Comparison of ENCODE assay signal across 9 mouse cellular contexts in the genomic region with DNA sequence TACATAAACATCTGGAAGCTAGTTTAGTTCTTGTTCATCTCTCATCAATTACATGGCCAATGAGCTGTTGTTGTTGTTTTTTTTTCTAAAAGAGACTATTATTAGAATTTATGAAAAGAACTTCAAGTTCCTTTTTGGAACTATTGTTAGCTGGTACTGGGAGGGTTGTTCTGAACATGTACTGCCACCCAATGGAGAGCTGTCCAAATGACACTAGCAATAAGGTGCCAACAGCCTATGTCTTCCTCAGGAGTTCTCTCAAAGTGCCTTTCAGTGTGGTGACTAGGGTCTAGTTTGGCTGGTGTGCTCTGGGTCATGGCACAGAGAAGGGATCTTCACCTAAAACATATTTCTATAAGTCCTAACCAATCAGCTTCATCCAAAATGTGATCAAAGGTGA.
A peak's percentile ranks its signal among the peaks of the same experiment; 100 is the strongest.
DNase-seq lines count a peak whose midpoint lies in the region; ATAC-seq and TF ChIP-seq lines count a peak whose summit lies in the region.
"Had no signal": no experiment of that assay in that cellular context is flagged by ENCODE, and none has a peak within 500 bp of the region (broad histone marks: within the 10 kb centered on the region; RNA-seq: fewer than 3 reads in every experiment).

No protein-coding gene starts in this region.

- no peak overlapping the region for H3K9ac ChIP-seq in hindbrain, embryonic 15.5 days
- no peak overlapping the region for H3K9ac ChIP-seq in hindbrain, embryonic 13.5 days
- no peak overlapping the region for H3K9ac ChIP-seq in CH12.LX (ENCODE audit: insufficient read depth, low read depth)
- H3K9ac ChIP-seq in hindbrain, postnatal 0 days (replicated peaks; ENCODE audit: low read length): no peak overlapping the region
- H3K9ac ChIP-seq: neural tube, embryonic 12.5 days had no signal

- no peak for TF ChIP-seq EP300 in CH12.LX (IDR thresholded peaks at IDR 0.05; ENCODE audit: low read length)

- DNase-seq in CH12.LX (ENCODE audit: extremely low read depth): peak; percentile 29
- DNase-seq in adrenal gland, adult 8-10 months: peak; percentile 18
- DNase-seq in hindbrain, postnatal 0 days (ENCODE audit: low spot score): peak; percentile 67
- peak; percentile 37 for DNase-seq in lung, postnatal 14 days
- no peak for DNase-seq in T-cell, adult 2 months (ENCODE audit: low spot score)
- no peak for DNase-seq in ovary, postnatal 10 days (ENCODE audit: low spot score)

- H3K4me2 ChIP-seq in hindbrain, embryonic 15.5 days: no peak overlapping the region
- no peak overlapping the region for H3K4me2 ChIP-seq in hindbrain, embryonic 13.5 days
- no peak overlapping the region for H3K4me2 ChIP-seq in CH12.LX (ENCODE audit: insufficient read depth, low read depth, poor library complexity, severe bottlenecking)
- H3K4me2 ChIP-seq in hindbrain, postnatal 0 days (ENCODE audit: low read depth, low read length): no peak overlapping the region
- H3K4me2 ChIP-seq: neural tube, embryonic 12.5 days had no signal

- in situ Hi-C loops in CH12.LX (cut with MboI; ENCODE audit: low pct_ligation_motif_present, low pct_unique_long_range_greater_than_20kb, low sequenced_read_pairs): no loop called here

- H3K27me3 ChIP-seq in hindbrain, embryonic 15.5 days: no peaks in the 10 kb centered on the region
- no peaks in the 10 kb centered on the region for H3K27me3 ChIP-seq in hindbrain, embryonic 13.5 days
- no peaks in the 10 kb centered on the region for H3K27me3 ChIP-seq in CH12.LX (replicated peaks)
- no peaks in the 10 kb centered on the region for H3K27me3 ChIP-seq in hindbrain, postnatal 0 days (ENCODE audit: insufficient read depth, low read length)
- H3K27me3 ChIP-seq: neural tube, embryonic 12.5 days had no signal

- no peaks in the 10 kb centered on the region for H3K9me3 ChIP-seq in hindbrain, embryonic 15.5 days
- H3K9me3 ChIP-seq in hindbrain, embryonic 13.5 days: no peaks in the 10 kb centered on the region
- no peaks in the 10 kb centered on the region for H3K9me3 ChIP-seq in CH12.LX (replicated peaks; ENCODE audit: low read length)
- H3K9me3 ChIP-seq in hindbrain, postnatal 0 days (ENCODE audit: low read length): no peaks in the 10 kb centered on the region
- H3K9me3 ChIP-seq: neural tube, embryonic 12.5 days had no signal

- H3K4me1 ChIP-seq in hindbrain, embryonic 15.5 days (replicated peaks): no peaks in the 10 kb centered on the region
- no peaks in the 10 kb centered on the region for H3K4me1 ChIP-seq in hindbrain, embryonic 13.5 days (replicated peaks)
- no peaks in the 10 kb centered on the region for H3K4me1 ChIP-seq in CH12.LX (ENCODE audit: control insufficient read depth in 1 of 2, insufficient read depth in 2 of 2)
- no peaks in the 10 kb centered on the region for H3K4me1 ChIP-seq in hindbrain, postnatal 0 days (ENCODE audit: insufficient read depth, low read length)
- H3K4me1 ChIP-seq: neural tube, embryonic 12.5 days had no signal

- TF ChIP-seq POLR2A in CH12.LX (IDR thresholded peaks at IDR 0.05; ENCODE audit: low read depth, low read length): no peak

- H3K79me2 ChIP-seq in CH12.LX (replicated peaks; ENCODE audit: control insufficient read depth, extremely low read depth, insufficient read depth, poor library complexity, severe bottlenecking): no peaks in the 10 kb centered on the region

- no peaks in the 10 kb centered on the region for H3K36me3 ChIP-seq in hindbrain, embryonic 15.5 days
- no peaks in the 10 kb centered on the region for H3K36me3 ChIP-seq in hindbrain, embryonic 13.5 days
- no peaks in the 10 kb centered on the region for H3K36me3 ChIP-seq in CH12.LX (replicated peaks in 1 of 2; ENCODE audit: control insufficient read depth in 1 of 2, insufficient read depth in 1 of 2, low read length in 1 of 2)
- H3K36me3 ChIP-seq in hindbrain, postnatal 0 days (ENCODE audit: insufficient read depth, low read length): no peaks in the 10 kb centered on the region
- H3K36me3 ChIP-seq: neural tube, embryonic 12.5 days had no signal

- no peak overlapping the region for H3K27ac ChIP-seq in hindbrain, embryonic 15.5 days (replicated peaks)
- H3K27ac ChIP-seq in hindbrain, embryonic 13.5 days: no peak overlapping the region
- H3K27ac ChIP-seq in CH12.LX (ENCODE audit: insufficient read depth, low read depth): no peak overlapping the region
- no peak overlapping the region for H3K27ac ChIP-seq in hindbrain, postnatal 0 days
- H3K27ac ChIP-seq: neural tube, embryonic 12.5 days had no signal

- TF ChIP-seq RAD21 in CH12.LX (IDR thresholded peaks at IDR 0.05; ENCODE audit: low read depth, low read length): peak; percentile 78

- dilution Hi-C loops in CH12.LX (cut with MboI; ENCODE audit: extremely low pct_ligation_motif_present, extremely low pct_unique_long_range_greater_than_20kb, low sequenced_read_pairs): no loop called here

- peak in 1 of 2 experiments; percentile 66; a peak in 2 of 4 replicates for TF ChIP-seq CTCF in CH12.LX (conservative IDR thresholded peaks at IDR 0.05 in 1 of 2, IDR thresholded peaks at IDR 0.05 in 1 of 2; ENCODE audit: low read depth in 2 of 2, low read length in 2 of 2)
- peak; percentile 71 for TF ChIP-seq CTCF in hindbrain, postnatal 0 days (IDR thresholded peaks at IDR 0.05; ENCODE audit: low read depth)

- ATAC-seq in hindbrain, embryonic 15.5 days (ENCODE audit: low FRiP score, low read depth): 0 out of 2 replicates have a peak, but pooled peaks have one; percentile 54
- ATAC-seq in hindbrain, embryonic 13.5 days (ENCODE audit: low FRiP score): no peak
- no peak for ATAC-seq in hindbrain, postnatal 0 days

- H3K4me3 ChIP-seq in hindbrain, embryonic 15.5 days: no peak overlapping the region
- no peak overlapping the region for H3K4me3 ChIP-seq in hindbrain, embryonic 13.5 days
- H3K4me3 ChIP-seq in CH12.LX (replicated peaks in 1 of 3; ENCODE audit: low read depth in 2 of 3, low read length in 2 of 3, poor library complexity in 1 of 3): no peak overlapping the region
- no peak overlapping the region for H3K4me3 ChIP-seq in hindbrain, postnatal 0 days (ENCODE audit: low read length)
- H3K4me3 ChIP-seq: neural tube, embryonic 12.5 days had no signal

TF ChIP-seq in CH12.LX, 34 proteins besides CTCF, POLR2A, EP300 and RAD21:
- TF ChIP-seq TCF12 (IDR thresholded peaks at IDR 0.05; ENCODE audit: low read depth, low read length) (no peak), SMC3 (IDR thresholded peaks at IDR 0.05; ENCODE audit: low read depth, low read length) (peak; percentile 64)
TF ChIP-seq in CH12.LX: peak in this region for 1.

Comparison
In these comparisons a context has a peak if more than half of its experiments do, and no peak if none do; other contexts are left out.
1. DNase-seq: peak in CH12.LX (single experiment), adrenal gland, adult 8-10 months (single experiment), hindbrain, postnatal 0 days (single experiment) and lung, postnatal 14 days (single experiment); none in T-cell, adult 2 months (single experiment) and ovary, postnatal 10 days (single experiment).